Mouse (Mus musculus) NIH3T3 (cell line): Measurements from ENCODE around the gene Vcl.
A peak's percentile ranks its signal among the peaks of the same experiment; 100 is the strongest.

Source experiments
- DNase-seq: peaks from one replicate; pipeline ENCODE4 v3.0.0-alpha.2; 2012; ENCODE audit warnings: low read depth

Vcl gene

DNA sequence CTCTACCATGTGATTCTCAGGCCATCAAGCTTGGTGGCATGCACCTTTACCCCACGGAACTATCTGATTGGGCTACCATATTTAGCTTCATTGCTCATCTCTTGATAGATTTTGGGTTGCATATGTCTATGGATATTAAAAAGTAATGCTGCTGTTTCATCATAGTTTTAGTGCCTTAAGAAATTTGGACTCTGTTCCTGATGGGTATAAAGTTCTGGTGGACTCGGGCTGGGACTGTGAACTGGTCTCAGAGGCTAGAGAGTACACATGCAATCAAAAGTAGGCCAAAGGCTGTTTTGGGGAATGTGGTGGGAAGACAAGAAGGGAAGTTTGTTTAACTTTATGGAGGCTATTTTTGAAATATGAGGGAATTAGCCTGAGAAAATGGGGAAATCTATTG is 16.1 kb downstream of the Vcl start:
- DNase-seq, result no peak

DNA sequence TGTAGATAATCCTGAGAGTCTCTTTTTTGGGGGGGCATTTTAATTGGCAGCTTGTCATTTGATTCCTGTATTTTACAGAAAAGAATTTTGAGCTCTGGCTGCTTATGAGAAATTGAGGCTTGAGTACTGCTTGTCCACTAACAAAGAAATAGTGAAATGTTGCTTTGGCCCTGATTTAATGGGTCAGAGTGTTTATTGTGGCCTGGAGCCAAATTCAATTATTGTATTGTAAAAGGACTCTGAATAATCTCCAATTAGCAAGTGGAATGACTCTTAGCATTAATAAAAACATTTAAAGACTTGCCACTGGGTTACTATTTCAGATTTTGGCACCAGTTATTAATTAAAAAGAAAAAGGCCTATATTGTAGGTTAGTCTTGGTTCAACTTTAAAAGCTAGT is 26.8 kb downstream of the Vcl start:
- no peak for DNase-seq

DNA sequence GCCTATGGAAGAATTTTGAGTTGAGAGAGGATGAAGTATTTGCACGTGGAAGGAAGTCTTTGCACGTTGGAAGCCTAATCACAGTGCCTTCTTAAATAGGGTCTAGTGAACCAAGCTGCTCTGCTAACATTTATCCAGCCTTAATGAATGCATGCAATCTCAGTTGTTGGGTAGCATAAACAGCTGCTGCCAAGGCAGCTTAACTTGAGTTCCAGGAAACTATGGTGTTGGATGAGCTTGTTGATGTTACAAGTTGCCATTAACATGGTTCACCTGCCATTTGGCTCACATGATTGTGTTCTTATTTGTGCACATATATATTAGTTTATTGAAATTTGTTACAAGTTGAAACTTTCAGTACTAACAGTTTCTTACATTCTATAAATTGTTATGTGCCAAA is 29.8 kb downstream of the Vcl start:
- no peak for DNase-seq

DNA sequence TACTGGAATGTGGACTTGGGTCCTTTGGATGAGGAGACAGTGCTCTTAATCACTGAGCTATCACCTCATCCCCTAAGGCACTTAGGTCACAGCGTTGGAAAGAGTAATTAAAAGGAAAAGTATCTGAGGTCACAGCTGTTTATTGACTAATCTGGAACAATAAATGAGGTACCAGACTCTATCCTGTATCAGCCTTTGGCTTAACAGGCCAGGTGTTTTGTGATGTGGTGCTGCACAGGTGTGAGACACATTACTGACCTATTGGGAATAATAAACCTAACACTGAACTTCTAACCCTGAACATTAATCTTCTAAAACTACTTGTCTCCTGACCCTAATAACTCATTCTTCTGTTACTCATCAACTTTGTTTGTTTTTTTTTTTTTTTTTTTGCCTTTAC is 33.3 kb downstream of the Vcl start:
- DNase-seq, result no peak

DNA sequence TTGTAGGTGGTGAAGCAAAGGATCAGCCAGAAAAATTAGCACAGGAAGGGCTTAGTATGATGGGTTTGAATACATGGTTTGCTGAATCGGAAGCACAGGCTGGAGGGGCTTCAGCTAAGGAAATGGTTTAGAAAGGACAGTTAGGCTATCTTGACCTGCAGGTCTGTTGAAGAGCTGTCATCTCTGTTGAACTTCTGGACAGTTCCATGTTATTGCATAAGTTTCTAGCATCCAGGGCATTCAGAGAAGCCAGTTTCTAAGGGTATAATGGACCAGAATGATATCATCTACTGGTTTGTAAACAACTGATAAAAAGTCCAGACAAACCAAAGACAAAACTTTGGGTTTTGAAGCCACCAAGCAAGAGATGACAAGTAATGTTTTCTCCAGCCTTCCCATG is 33.7 kb downstream of the Vcl start:
- no peak for DNase-seq

DNA sequence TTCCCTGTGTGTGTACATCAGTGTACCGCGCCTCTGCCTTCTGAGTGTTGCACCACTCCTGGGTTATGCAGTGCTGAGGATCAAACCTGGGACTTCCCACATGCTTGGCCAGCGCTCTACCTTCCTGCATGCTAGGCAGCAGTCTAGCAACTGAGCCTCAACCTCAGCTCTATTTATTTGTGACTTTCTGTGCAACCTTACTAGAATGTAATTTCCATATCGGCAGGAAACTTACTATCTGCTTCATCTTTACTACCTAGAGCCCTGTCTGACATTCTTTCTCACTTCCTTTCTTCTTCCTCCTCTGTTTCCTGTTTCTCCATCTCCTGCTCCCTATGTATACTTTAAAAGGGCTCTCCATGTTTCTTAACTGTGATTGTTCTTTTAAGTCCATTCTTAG is 34.7 kb downstream of the Vcl start:
- no peak for DNase-seq

DNA sequence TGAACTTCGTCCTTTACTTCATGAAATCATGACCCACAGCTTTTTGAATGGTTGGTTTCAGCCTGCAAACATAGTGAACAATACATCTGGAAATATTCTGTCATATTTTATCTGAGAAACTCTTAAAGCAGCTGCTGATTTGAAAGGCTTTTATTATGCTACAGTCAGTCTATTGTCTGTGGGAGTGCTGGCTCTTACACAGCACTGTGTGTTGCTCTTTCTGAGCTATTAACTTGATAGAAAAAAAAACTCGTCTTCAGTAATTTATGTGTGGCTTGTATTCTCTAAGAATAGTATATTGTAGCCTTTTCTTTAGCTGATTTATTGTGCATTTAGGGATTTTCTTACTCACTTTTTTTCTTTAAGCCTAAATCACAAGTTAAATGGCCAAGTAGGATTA is 35.1 kb downstream of the Vcl start:
- DNase-seq, result no peak

DNA sequence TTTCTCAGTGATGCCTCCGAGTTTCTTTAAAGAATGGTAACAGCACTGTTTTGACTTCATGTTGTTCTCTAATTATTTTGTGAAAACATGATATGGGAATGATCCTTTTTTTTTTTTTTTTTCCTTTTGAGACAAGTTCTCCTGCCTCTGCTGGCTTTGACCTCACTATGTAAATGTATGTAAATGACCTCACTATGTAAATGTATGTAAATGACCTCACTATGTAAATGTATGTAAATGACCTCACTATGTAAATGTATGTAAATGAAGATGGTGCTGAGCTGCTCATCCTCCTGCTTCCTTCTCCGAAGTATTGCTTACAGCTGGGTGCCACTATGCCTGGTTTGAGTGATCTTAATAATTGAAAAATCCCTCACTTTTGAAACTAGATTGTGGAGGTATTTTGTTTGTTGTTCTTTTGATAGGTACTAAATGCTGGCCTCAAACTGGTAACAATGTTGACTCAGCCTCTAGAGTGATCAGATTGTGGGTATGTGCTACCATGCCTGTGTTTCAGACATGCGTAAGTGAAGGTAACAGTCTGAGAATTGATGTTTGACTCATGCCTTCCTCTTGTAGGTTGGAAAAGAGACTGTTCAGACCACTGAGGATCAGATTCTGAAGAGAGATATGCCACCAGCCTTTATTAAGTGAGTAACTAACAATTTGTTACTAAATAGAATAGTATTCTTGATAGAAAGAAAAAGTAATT is 37.9 kb downstream of the Vcl start:
- no peak for DNase-seq

DNA sequence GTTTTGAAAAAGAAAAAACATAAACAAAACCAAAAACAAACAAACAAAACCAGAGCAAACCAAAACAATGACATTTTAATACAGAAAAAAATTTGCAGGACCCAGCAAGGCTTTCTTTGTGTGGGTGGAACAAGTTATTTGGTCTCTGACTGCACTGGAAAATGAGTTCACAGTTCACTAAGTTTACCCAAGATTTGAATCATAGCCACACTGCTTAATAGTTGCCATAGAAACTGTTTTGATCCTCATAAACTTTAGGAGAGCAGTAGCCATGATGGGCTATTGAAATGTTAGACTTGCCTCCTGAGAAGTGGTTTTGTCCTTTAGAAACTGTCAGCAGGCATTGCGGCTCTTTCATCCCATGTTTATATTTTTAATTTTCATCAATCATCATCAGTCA is 39.9 kb downstream of the Vcl start:
- peak; percentile 24 for DNase-seq

DNA sequence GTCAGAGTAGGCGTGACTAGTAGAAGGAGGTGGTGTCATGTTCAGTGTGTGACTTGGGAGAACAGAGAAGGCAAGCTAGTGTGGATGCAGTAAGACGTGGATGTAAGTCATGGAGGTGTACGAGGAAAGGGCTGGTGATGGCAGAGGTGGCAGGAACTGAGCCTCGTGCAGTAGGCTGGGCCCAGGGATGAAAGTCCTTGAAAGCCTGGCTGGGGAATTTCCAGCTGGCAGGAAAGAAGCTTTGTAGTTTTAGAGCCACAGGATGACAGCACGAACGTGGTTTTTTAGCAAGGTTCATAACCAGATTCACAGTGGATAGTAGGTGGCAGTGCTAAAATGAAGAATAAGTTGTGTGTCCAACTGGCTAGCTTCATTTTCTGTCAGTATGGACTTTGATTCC is 41.2 kb downstream of the Vcl start:
- no peak for DNase-seq

DNA sequence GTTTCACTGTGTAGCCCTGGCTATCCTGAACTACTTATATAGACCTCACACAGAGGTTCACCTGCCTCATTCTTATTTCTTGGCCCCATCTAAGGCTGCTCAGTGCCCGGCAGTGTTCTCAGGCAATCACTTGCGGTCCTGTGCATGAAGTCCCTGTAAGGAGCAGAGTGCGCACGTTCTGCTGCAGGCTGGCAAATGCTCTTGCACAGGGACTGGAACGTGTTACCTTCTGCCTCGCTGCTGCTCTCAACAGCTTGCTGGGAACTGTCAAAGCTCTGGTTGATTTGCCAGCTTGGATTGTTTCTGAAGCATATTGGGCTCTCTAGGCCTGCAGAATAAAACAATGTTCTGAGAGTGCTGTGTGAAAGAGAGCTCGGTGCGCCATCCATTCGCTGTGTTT is 41.7 kb downstream of the Vcl start:
- no peak for DNase-seq

DNA sequence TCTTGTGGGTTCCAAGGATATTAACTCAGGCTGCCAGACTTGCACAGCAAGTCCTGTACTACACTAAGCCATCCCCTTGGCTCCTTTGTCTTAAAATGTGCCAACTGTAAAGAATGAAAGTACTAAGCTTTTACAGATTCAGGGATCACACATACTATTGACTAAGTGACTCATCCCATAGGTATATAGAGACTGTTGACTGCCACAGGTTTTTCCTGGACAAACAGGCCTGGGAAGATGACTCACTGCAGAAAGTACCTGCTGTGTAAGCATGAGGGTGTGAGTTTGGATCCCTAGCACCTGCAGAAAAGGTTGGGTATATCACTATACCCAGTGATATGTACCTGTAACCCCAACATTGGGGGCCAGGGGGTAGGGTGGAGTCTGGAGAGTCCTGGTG is 44.6 kb downstream of the Vcl start:
- DNase-seq, result peak; percentile 6

DNA sequence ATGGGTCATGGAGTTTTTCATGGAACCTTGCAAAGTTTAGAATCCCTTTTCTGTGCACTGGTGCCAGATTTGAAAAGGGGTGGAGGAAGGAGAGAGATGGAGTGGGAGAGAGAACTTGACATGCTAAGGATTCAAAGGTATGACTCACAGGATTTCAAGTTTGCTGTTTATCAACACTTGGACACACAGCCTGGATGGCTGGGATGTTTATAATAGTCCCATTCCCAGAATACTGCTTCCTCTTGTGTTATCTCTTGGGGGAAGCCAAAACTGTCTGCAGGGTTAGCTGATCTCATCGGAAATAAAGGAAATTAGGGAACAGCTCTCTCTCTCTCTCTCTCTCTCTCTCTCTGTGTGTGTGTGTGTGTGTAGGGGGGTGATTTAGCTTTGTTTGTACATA is 47.5 kb downstream of the Vcl start:
- DNase-seq, result peak; percentile 68

DNA sequence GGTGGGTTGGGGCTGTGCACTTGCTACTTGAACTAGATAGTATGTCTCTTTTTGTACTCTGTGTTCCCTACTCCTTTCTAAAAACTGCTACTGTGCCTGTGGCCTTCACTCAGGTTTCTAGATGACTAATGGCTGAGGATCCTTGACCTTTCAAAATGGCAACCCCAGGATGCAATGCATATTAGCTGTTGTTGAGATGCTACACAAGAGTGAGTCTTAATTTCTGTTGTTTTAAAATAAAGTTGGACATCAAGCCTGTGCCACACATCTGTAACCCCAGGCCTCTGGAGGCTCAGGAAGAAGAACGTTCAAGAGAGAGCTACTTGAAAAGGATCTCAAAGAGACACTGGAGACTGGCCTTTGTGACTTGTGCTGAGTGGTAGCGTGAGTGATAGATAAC is 48.5 kb downstream of the Vcl start:
- DNase-seq, result no peak

DNA sequence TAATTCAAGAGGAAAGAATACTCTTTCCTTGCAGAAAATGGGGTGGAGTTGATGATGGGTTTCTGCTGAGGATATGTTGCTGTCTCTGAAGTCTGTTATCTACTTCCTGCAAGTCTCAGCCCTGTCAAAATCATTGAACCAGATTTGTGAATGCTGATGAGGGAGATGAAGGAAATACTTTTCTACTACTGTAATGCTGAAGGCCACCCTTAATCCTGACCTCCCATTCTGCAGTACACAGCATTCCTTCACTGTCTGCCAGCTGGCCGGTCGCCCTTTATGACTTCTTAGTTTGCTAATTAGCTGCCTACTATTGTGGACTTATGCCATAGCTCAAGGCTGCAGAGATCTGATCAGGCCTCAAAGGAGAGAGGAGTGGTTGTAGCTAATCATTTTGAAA is 54.6 kb downstream of the Vcl start:
- peak; percentile 14 for DNase-seq

DNA sequence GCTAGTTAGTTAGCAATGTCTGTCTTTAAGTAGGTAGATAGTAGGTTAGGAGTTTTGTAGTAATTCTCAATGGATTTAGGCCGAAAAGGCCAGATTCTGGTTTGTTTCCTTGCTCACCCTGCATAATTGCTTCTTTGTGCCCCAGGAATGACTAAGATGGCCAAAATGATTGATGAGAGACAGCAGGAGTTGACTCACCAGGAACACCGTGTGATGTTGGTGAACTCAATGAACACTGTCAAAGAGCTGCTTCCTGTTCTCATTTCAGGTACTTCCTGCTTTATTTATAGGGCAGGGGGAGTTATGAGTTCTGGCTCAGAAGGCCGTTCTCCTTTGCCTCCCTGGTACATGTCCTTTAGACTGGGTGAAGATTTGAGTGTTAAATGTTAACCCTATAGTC is 56.3 kb downstream of the Vcl start:
- peak; percentile 40 for DNase-seq

DNA sequence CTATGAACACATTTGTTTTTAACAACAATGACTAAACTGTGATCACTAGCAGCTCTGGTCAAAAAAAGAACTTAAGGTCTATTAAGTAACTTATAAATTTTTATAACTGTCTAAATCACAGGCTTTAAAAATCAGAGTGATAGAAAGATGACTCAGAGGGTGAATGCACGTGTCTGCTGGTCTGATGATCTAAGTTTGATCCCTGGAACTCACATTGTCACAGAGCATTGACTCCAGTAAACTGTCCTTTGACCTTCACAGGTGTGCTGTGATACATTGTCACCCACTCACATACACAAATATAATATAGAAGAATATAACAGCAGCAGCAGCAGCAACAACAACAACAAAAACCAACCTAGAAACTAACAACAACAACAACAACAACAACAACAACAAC is 62.3 kb downstream of the Vcl start:
- no peak for DNase-seq

DNA sequence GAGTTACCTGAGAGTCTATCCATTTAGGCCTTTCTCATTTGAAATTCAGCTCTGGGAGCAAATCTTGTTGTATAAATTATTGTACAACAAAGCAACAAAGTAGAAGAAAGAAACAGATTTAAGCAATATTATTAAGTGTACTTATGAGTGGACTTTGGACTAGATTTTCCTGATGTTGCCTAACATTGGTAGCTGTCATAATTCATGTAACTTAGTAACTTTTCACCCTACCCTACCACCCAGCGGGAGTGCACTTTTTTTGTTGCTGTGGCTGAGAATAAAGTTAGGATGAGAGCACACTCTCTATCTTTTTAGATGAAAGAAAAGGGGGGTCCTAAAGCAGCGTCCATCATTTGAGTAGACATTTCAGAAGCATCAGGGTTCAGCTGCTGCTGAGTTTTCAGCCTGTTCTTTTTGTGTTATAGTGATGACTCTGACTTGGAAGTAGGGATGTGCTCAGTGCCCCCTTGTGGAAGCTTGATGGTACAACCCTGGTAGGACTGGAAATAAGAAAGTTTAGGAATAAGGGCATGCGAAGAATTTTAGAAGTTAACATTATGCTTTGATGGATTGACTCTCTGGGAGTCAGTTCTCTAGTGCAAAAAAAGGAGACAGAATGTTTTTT is 64.0 kb downstream of the Vcl start:
- DNase-seq, result peak; percentile 84

DNA sequence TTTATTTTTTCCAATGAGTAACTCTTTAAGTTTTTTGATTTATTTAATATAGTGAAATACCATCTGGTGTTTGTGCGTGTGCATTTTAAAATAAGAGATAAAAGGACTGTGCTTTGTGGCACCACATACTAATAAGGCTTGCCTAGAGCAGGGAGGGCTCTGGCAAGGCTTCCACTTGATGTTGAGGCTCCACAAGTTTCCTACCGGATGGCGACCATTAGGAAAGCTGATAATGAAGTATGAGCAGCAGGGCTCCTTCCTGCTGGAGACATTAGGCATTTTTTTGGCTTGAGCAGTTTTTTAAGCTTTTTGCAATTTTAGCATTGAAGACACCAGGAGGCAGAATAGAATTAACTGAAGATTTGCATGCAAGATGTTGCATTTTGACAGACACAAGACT is 65.3 kb downstream of the Vcl start:
- no peak for DNase-seq

DNA sequence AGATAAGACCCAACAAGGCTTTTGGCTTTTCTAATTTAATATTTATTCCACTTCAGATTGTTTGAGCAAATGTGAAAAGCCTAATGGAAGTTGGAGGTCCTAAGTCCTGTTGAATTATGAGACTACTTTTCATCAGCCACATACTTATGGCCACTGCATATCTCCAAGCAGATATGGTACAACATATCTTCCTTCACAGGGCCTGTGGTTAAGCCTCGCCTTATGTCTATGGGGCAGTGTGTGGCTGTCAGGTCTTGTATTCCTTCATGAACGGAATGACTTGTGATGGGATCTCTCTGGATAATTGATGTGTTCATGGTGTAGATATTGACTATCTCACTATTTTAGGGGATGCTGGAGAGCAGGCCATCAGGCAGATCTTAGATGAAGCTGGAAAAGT is 66.3 kb downstream of the Vcl start:
- DNase-seq, result no peak

DNA sequence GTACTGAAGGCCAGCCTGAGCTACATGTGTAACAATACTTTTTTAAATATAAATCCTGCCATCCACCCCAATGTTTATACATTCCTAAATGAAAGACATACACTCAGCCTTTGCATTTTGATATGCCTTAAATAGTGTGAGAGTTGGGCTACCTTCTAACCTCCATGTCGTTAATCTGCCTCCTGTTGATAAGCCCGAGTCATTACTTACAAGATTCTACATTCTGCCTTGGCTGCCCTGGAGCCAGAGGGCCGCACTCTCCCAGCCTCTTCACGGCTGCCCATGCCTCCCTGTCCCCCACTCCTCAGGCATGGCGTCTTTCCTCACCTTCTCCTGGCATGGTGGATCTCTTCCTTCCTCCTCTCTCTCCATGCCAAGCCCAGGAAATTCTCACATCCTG is 67.2 kb downstream of the Vcl start:
- no peak for DNase-seq

DNA sequence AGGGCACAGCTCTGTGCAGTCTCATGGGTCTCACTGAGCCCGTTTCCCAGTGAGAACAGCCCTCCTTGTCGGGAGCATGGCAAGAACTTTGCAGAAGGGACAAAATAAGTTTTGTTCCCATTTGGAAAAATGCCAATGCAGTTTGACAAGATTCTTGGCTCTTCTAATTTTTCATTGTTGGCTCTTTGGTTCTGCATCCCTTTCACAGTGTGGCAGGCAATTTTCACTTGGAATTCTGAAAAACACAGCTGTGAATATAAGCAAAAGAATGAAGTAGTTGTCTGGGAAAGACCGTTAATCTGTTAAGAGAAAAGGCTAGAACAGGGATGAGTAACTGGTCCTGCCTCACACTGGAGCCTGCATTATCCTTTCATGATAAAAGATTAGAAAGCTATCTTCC is 68.3 kb downstream of the Vcl start:
- DNase-seq, result no peak

DNA sequence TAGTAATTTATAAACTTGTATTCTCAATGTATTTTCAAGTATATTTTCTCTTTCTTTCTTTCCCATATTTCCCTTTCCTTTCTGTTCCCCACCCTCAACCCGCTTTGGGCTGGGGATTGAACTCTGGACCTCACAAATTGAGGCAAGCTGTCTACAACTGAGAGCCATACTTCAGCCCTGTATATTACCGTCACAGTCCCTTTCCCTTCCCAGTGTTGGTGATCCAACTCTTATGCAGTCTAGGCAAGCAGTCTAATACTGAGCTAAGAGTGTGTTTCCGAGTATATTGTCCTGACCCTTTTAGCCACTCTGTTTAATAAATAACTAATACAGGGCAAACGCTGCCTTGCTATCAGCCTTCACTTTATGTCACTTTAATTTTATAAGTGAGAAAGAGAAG is 70.4 kb downstream of the Vcl start:
- no peak for DNase-seq

DNA sequence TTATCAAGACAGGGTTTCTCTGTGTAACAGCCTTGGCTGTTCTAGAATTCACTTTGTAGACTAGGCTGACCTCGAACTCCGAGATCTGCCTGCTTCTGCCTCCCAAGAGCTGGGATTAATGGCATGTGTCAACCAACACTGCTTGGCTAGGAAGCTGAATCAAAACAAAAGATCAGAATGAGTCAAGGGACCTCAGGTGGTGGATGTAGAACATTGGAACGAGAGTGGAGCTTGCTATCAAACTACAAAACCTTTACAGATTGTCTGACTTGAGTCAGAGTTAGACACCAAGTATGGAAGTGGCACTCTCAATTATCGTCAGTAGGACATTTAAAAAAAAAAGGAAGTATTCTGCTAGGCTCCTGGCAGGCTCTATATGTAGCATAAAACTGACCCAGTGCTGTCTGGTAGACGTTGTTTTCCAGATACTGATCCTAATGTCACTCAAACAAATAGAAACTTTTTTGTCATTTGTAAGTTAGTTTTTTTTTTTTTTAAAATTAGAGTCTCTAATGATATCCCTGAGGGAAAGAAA is 84.7 kb downstream of the Vcl start:
- DNase-seq, result no peak
